Mouse (Mus musculus): ENCODE data around the gene Rnase12.
"Not testable (repeated sequence)": the region's sequence is repeated elsewhere in the genome, so short reads cannot be mapped to it uniquely, and the experiment has no call there.

Rnase12 gene

GRCm38 (mm10) chr14:51015780-51016179 lies 41.7 kb downstream of the Rnase12 start:
- Histone ChIP-seq H3K27me3 (ENCODE audit: control insufficient read depth, insufficient read depth, low read length, poor library complexity, severe bottlenecking) (no peaks in the 10 kb centered on the region), H3K36me3 (ENCODE audit: control insufficient read depth, insufficient read depth, low read length, poor library complexity, severe bottlenecking) (no peaks in the 10 kb centered on the region)
- DNase-seq (ENCODE audit: low read depth, low spot score), result no peak

- H3K36me3 ChIP-seq (ENCODE audit: control insufficient read depth, insufficient read depth, low read length, poor library complexity, severe bottlenecking); DNase-seq (ENCODE audit: low read depth, low spot score); H3K27me3 ChIP-seq (ENCODE audit: control insufficient read depth, insufficient read depth, low read length, poor library complexity, severe bottlenecking): not testable (repeated sequence)
Observed at GRCm38 (mm10) chr14:51014724-51015123, 42.7 kb downstream of the Rnase12 start.

GRCm38 (mm10) chr14:51009572-51009971 lies 47.9 kb downstream of the Rnase12 start:
- Histone ChIP-seq H3K36me3 (ENCODE audit: control insufficient read depth, insufficient read depth, low read length, poor library complexity, severe bottlenecking) (no peaks in the 10 kb centered on the region), H3K27me3 (ENCODE audit: control insufficient read depth, insufficient read depth, low read length, poor library complexity, severe bottlenecking) (no peaks in the 10 kb centered on the region)
- DNase-seq (ENCODE audit: low read depth, low spot score), result no peak

- no peaks in the 10 kb centered on the region for H3K27me3 ChIP-seq (ENCODE audit: control insufficient read depth, insufficient read depth, low read length, poor library complexity, severe bottlenecking)
- H3K36me3 ChIP-seq (ENCODE audit: control insufficient read depth, insufficient read depth, low read length, poor library complexity, severe bottlenecking), result no peaks in the 10 kb centered on the region
- DNase-seq (ENCODE audit: low read depth, low spot score), result no peak
Observed at GRCm38 (mm10) chr14:51008781-51009180, 48.7 kb downstream of the Rnase12 start.

GRCm38 (mm10) chr14:51007914-51008713 lies 49.3 kb downstream of the Rnase12 start:
- no peak for DNase-seq (ENCODE audit: low read depth, low spot score)
- Histone ChIP-seq H3K27me3 (ENCODE audit: control insufficient read depth, insufficient read depth, low read length, poor library complexity, severe bottlenecking) (no peaks in the 10 kb centered on the region), H3K36me3 (ENCODE audit: control insufficient read depth, insufficient read depth, low read length, poor library complexity, severe bottlenecking) (no peaks in the 10 kb centered on the region)

GRCm38 (mm10) chr14:51007152-51007801 lies 50.2 kb downstream of the Rnase12 start, which contains the start of gene Rnase10:
Gene Rnase10 (plus strand): TSS chr14:51007751.
- Histone ChIP-seq H3K36me3 (ENCODE audit: control insufficient read depth, insufficient read depth, low read length, poor library complexity, severe bottlenecking) (no peaks in the 10 kb centered on the region), H3K27me3 (ENCODE audit: control insufficient read depth, insufficient read depth, low read length, poor library complexity, severe bottlenecking) (no peaks in the 10 kb centered on the region)
- no peak for DNase-seq (ENCODE audit: low read depth, low spot score)
